Mouse (Mus musculus) midbrain, embryonic 12.5 days (tissue): ENCODE measurements around the gene H2-Q1. TPM values are rescaled to one million over a fixed set of nuclear protein-coding genes. Genes with fewer than 3 reads are reported as not detected.
"Not testable (repeated sequence)": the region's sequence is repeated elsewhere in the genome, so short reads cannot be mapped to it uniquely, and the experiment has no call there.

Source experiments
- ATAC-seq: fragments of 200-750 bp; cut with Nextera tagmentation; 2 replicates; pipeline ENCODE4 v1.8.0; 2017; ENCODE audit warnings: low read depth, moderate TSS enrichment, moderate library complexity; ENCODE audit not compliant: low FRiP score
- H3K27ac ChIP-seq: fragments of 300-500 bp; sonication (generic); replicated peaks from 2 replicates; pipeline ENCODE4 v1.5.1; 2016; ENCODE audit warnings: mild to moderate bottlenecking
- H3K27me3 ChIP-seq: fragments of 300-500 bp; sonication (generic); 2 replicates; pipeline ENCODE4 v1.6.1; 2016; ENCODE audit warnings: mild to moderate bottlenecking
- H3K36me3 ChIP-seq: fragments of 300-500 bp; sonication (generic); 2 replicates; pipeline ENCODE4 v1.6.1; 2016
- H3K4me1 ChIP-seq: fragments of 300-500 bp; sonication (generic); 2 replicates; pipeline ENCODE4 v1.6.1; 2016
- H3K4me2 ChIP-seq: fragments of 300-500 bp; sonication (generic); replicated peaks from 2 replicates; pipeline ENCODE4 v1.6.1; 2016; ENCODE audit warnings: mild to moderate bottlenecking, moderate library complexity
- H3K4me3 ChIP-seq: fragments of 300-500 bp; sonication (generic); 2 replicates; pipeline ENCODE4 v1.5.1; 2016; ENCODE audit warnings: mild to moderate bottlenecking
- H3K9ac ChIP-seq: fragments of 300-500 bp; sonication (generic); replicated peaks from 2 replicates; pipeline ENCODE4 v1.6.1; 2016; ENCODE audit warnings: mild to moderate bottlenecking, moderate library complexity
- H3K9me3 ChIP-seq: fragments of 300-500 bp; sonication (generic); 2 replicates; pipeline ENCODE4 v1.6.1; 2016; ENCODE audit warnings: mild to moderate bottlenecking
- WGBS: fragments of 180-500 bp; shearing (Covaris S2); methylation state at CpG from one replicate; pipeline ENCODE4 v1.1.7; 2016; 5-methylcytosine and 5-hydroxymethylcytosine counted together
- polyA plus RNA-seq: library from polyadenylated mRNA; unstranded; fragments of >200 nt; fragmentation: Nextera tagmentation; extraction: Ambion mirVana; gene quantifications from 2 replicates; pipeline ENCODE4 v1.2.1, GENCODE M21; 2016

H2-Q1 gene
- polyA plus RNA-seq, 1 experiment from 2014 or later: 0.08 TPM

- not testable (repeated sequence) for H3K9ac ChIP-seq, H3K4me3 ChIP-seq, H3K27me3 ChIP-seq, H3K9me3 ChIP-seq, ATAC-seq, H3K36me3 ChIP-seq, H3K4me2 ChIP-seq, H3K4me1 ChIP-seq, H3K27ac ChIP-seq
- 74% methylated on average over 6 of the region's 6 CpGs for WGBS
Observed at GRCm38 (mm10) chr17:35353275-35353674, 33.1 kb downstream of the H2-Q1 start.

GRCm38 (mm10) chr17:35354071-35354470 is 33.9 kb downstream of the H2-Q1 start:
- H3K4me3 ChIP-seq: no peak overlapping the region
- H3K9ac ChIP-seq: no peak overlapping the region
- WGBS: 81% methylated on average over 2 of the region's 2 CpGs
- no peaks in the 10 kb centered on the region for H3K9me3 ChIP-seq
- H3K27ac ChIP-seq: no peak overlapping the region
- peaks cover 15% of the 10 kb centered on the region for H3K27me3 ChIP-seq
- no peak for ATAC-seq
- H3K4me2 ChIP-seq: no peak overlapping the region
- no peaks in the 10 kb centered on the region; the same call in 1 of the 2 replicates for H3K4me1 ChIP-seq
- no peaks in the 10 kb centered on the region for H3K36me3 ChIP-seq

GRCm38 (mm10) chr17:35357086-35357485 is 36.9 kb downstream of the H2-Q1 start:
- 43% methylated on average over 1 of the region's 1 CpGs for WGBS

GRCm38 (mm10) chr17:35358763-35359469 is 38.7 kb downstream of the H2-Q1 start:
- 7% methylated on average over 38 of the region's 38 CpGs for WGBS
- Histone ChIP-seq H3K9me3 (peaks cover 4% of the 10 kb centered on the region; the same call in 1 of the 2 replicates), H3K9ac (peak overlapping the region; percentile 38), H3K36me3 (no peaks in the 10 kb centered on the region), H3K4me3 (peak overlapping the region; percentile 38), H3K4me2 (peak overlapping the region; percentile 59), H3K27me3 (peaks cover 24% of the 10 kb centered on the region), H3K4me1 (no peaks in the 10 kb centered on the region; the same call in 1 of the 2 replicates), H3K27ac (no peak overlapping the region)
- ATAC-seq: no peak

More at GRCm38 (mm10) chr17:35357086-35357485, 36.9 kb downstream of the H2-Q1 start:
- ATAC-seq: no peak
- Histone ChIP-seq H3K27ac (no peak overlapping the region), H3K9me3 (no peaks in the 10 kb centered on the region), H3K27me3 (peaks cover 24% of the 10 kb centered on the region), H3K4me1 (no peaks in the 10 kb centered on the region; the same call in 1 of the 2 replicates), H3K4me3 (no peak overlapping the region), H3K4me2 (no peak overlapping the region), H3K9ac (no peak overlapping the region), H3K36me3 (no peaks in the 10 kb centered on the region)

GRCm38 (mm10) chr17:35359470-35359862 is 39.3 kb downstream of the H2-Q1 start:
- Histone ChIP-seq H3K9me3 (peaks cover 4% of the 10 kb centered on the region; the same call in 1 of the 2 replicates), H3K27ac (no peak overlapping the region), H3K4me3 (peak overlapping the region; percentile 38), H3K9ac (peak overlapping the region; percentile 38), H3K4me1 (no peaks in the 10 kb centered on the region; the same call in 1 of the 2 replicates), H3K36me3 (no peaks in the 10 kb centered on the region), H3K27me3 (peaks cover 24% of the 10 kb centered on the region), H3K4me2 (peak overlapping the region; percentile 59)
- no peak for ATAC-seq
- WGBS: 18% methylated on average over 21 of the region's 21 CpGs

Other genes with a start within 250 kb of the H2-Q1 start
- gene Ly6g6e, start 243.5 kb upstream of the H2-Q1 start, polyA plus RNA-seq: 0.24 TPM in 1 of 2 replicates, not detected in the other
- gene Ly6g6d, start 242.3 kb upstream of the H2-Q1 start, polyA plus RNA-seq: 1.1 and 1.7 TPM in 2 replicates
- gene Ly6g6f, start 234.8 kb upstream of the H2-Q1 start, polyA plus RNA-seq: 0.47 TPM in 2 replicates
- 69.0 and 72.3 TPM in 2 replicates for gene Abhd16a, start 231.1 kb upstream of the H2-Q1 start, polyA plus RNA-seq
- not detected in 2 replicates for gene Ly6g5c, start 212.1 kb upstream of the H2-Q1 start, polyA plus RNA-seq
- 1.0 and 1.5 TPM in 2 replicates for gene Ly6g5b, start 205.0 kb upstream of the H2-Q1 start, polyA plus RNA-seq
- gene Gpank1, start 198.9 kb upstream of the H2-Q1 start, polyA plus RNA-seq: 22.2 and 26.4 TPM in 2 replicates
- gene Csnk2b, start 198.4 kb upstream of the H2-Q1 start, polyA plus RNA-seq: 279 TPM in 2 replicates
- 8.0 and 9.1 TPM in 2 replicates for gene D17H6S53E, start 194.0 kb upstream of the H2-Q1 start, polyA plus RNA-seq
- gene Apom, start 188.4 kb upstream of the H2-Q1 start, polyA plus RNA-seq: 0.65 and 1.5 TPM in 2 replicates
- 84.0 and 95.3 TPM in 2 replicates for gene Bag6, start 185.2 kb upstream of the H2-Q1 start, polyA plus RNA-seq
- gene Prrc2a, start 155.5 kb upstream of the H2-Q1 start, polyA plus RNA-seq: 236 and 239 TPM in 2 replicates
- 7.7 and 8.2 TPM in 2 replicates for gene Aif1, start 144.3 kb upstream of the H2-Q1 start, polyA plus RNA-seq
- 4.7 and 9.9 TPM in 2 replicates for gene Lst1, start 132.0 kb upstream of the H2-Q1 start, polyA plus RNA-seq
- 0.48 and 0.62 TPM in 2 replicates for gene Ltb, start 126.0 kb upstream of the H2-Q1 start, polyA plus RNA-seq
- gene Tnf, start 118.4 kb upstream of the H2-Q1 start, polyA plus RNA-seq: not detected in 2 replicates
- gene Lta, start 115.1 kb upstream of the H2-Q1 start, polyA plus RNA-seq: not detected in 2 replicates
- 0.38 TPM in 1 of 2 replicates, not detected in the other for gene Gm16181, start 99.6 kb upstream of the H2-Q1 start, polyA plus RNA-seq
- 18.8 and 19.6 TPM in 2 replicates for gene Atp6v1g2, start 86.7 kb upstream of the H2-Q1 start, polyA plus RNA-seq
- gene Nfkbil1, start 84.6 kb upstream of the H2-Q1 start, polyA plus RNA-seq: 10.9 and 11.4 TPM in 2 replicates
- 565 and 579 TPM in 2 replicates for gene Ddx39b, start 78.7 kb upstream of the H2-Q1 start, polyA plus RNA-seq
- gene H2-D1, start 57.7 kb upstream of the H2-Q1 start, polyA plus RNA-seq: 45.5 and 47.8 TPM in 2 replicates
- 0.15 and 0.20 TPM in 2 replicates for gene H2-Q2, start 21.8 kb downstream of the H2-Q1 start, polyA plus RNA-seq
- 1.9 and 2.3 TPM in 2 replicates for gene H2-Q4, start 59.2 kb downstream of the H2-Q1 start, polyA plus RNA-seq
- gene H2-Q6, start 104.4 kb downstream of the H2-Q1 start, polyA plus RNA-seq: 0.09 and 0.27 TPM in 2 replicates
- 6.0 and 6.4 TPM in 2 replicates for gene H2-Q7, start 118.8 kb downstream of the H2-Q1 start, polyA plus RNA-seq
- 0.09 and 0.10 TPM in 2 replicates for gene H2-Q10, start 149.7 kb downstream of the H2-Q1 start, polyA plus RNA-seq
- not detected in 2 replicates for gene Pou5f1, start 185.6 kb downstream of the H2-Q1 start, polyA plus RNA-seq
- 41.2 and 52.6 TPM in 2 replicates for gene Tcf19, start 196.4 kb downstream of the H2-Q1 start, polyA plus RNA-seq
- gene Cchcr1, start 196.7 kb downstream of the H2-Q1 start, polyA plus RNA-seq: 16.0 and 18.5 TPM in 2 replicates
- gene Psors1c2, start 212.8 kb downstream of the H2-Q1 start, polyA plus RNA-seq: 1.0 and 1.5 TPM in 2 replicates
- 0.06 TPM in 1 of 2 replicates, not detected in the other for gene Cdsn, start 231.7 kb downstream of the H2-Q1 start, polyA plus RNA-seq
- gene 2300002M23Rik, start 247.0 kb downstream of the H2-Q1 start, polyA plus RNA-seq: not detected in 2 replicates